In the genomic region with DNA sequence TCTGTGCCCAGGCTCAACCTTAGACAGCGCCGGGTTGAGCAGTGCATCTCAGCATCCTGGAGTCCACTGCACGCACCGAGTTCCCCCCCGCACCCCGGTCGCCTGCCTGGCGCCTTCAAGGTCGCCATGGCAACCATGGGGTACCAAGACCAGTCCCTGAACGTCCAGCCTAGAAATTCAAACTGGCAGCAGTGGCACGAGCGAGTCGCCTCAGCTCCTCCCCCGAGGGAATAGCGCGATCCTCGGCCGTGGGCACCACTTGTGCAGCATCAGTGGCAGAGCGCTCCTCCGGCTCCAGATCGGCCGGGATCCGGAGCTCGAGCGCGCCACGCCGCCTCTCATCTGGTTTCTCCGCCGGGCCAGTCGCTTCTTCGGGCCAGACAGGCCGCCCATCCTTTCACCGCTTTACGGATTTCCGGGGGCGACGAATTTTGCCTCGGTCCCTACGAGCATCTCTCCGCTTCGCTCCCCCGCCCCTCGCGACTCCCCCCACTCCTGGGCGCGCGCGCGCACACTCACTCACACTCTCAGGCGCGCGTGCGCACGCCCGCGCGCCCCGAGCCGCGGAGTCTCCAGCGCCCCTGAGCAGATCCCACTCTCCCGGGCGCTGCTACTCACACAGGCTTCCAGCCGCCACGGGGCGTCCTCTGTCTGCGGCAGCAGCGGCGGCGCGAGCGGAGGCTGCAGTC, we compare ENCODE assay signal across 8 mouse cellular contexts. TPM values are rescaled to one million over a fixed set of nuclear protein-coding genes. Genes with fewer than 3 reads are reported as not detected.
DNase-seq lines count a peak whose midpoint lies in the region; ATAC-seq lines count a peak whose summit lies in the region.

Gene Enox1 (plus strand): TSS at position 542 of the 689 bp plus-strand sequence.

- intact Hi-C loops in heart, postnatal 10 days (cut with DNase I), result no loop called here

- peak within 1 kb of the TSS; percentile 79 for H3K9ac ChIP-seq in forebrain, embryonic 15.5 days (replicated peaks)

- peak; percentile 93 for ATAC-seq in forebrain, embryonic 15.5 days (replicated peaks)
- no peak for ATAC-seq in erythroid progenitor cell, adult 5-6 weeks (replicated peaks; ENCODE audit: low FRiP score, poor library complexity, severe bottlenecking)

- H3K27me3 ChIP-seq in forebrain, embryonic 15.5 days, result no peaks in the 10 kb centered on the region

- H3K27ac ChIP-seq in forebrain, embryonic 15.5 days (replicated peaks), result peak within 1 kb of the TSS; percentile 98

- H3K9me3 ChIP-seq in forebrain, embryonic 15.5 days, result no peaks in the 10 kb centered on the region

- peak within 1 kb of the TSS; percentile 86 for H3K4me2 ChIP-seq in forebrain, embryonic 15.5 days (replicated peaks)

- H3K4me1 ChIP-seq in forebrain, embryonic 15.5 days, result peaks cover 46% of the 10 kb centered on the region

- under 1% methylated on average over 73 of the region's 73 CpGs for WGBS in forebrain, embryonic 15.5 days

- DNase-seq in NIH3T3 (ENCODE audit: low read depth), result peak; percentile 90
- DNase-seq in cerebellum, adult 11 months, result peak; percentile 81
- peak; percentile 65 to 71 for DNase-seq in heart, postnatal 10 days
- peak; percentile 87 to 88 for DNase-seq in layer of hippocampus, postnatal 14 days (ENCODE audit: low spot score in 2 of 2)
- peak; percentile 57 for DNase-seq in lung, postnatal 10 days
- peak; percentile 82 to 83 for DNase-seq in right cerebral cortex, adult 2 months (ENCODE audit: low spot score in 2 of 2)

- H3K4me3 ChIP-seq in forebrain, embryonic 15.5 days, result peak within 1 kb of the TSS; percentile 75

- H3K36me3 ChIP-seq in forebrain, embryonic 15.5 days, result no peaks in the 10 kb centered on the region

RNA-seq across cellular contexts. Expression of gene Enox1, which starts in this region (rescaled TPM):
- 60.4 and 67.5 TPM in 2 replicates for polyA plus RNA-seq in forebrain, embryonic 15.5 days (2015; fragmentation: Nextera tagmentation; extraction: Ambion mirVana)
- total RNA-seq in heart, postnatal 10 days (2021), result 1 to 10 TPM; 2.0 to 2.2 TPM
- 10 to 100 TPM; 60.2 TPM for total RNA-seq in layer of hippocampus, postnatal 14 days (2021)
- not detected in 2 replicates for total RNA-seq in erythroid progenitor cell, adult 5-6 weeks (2015; ENCODE audit: low replicate concordance)
- total RNA-seq in erythroid progenitor cell, adult 5-6 weeks (2017; ENCODE audit: low replicate concordance), result not detected in 2 replicates

Comparison
In these comparisons a context has a peak if more than half of its experiments do, and no peak if none do; other contexts are left out.
1. RNA of gene Enox1 (total RNA-seq): 60.2 TPM in layer of hippocampus, postnatal 14 days; 2.0 to 2.2 TPM in heart, postnatal 10 days and not detected in erythroid progenitor cell, adult 5-6 weeks; every median in the first group is over 10 times any median in the second.
2. Peak in every context shown above with its lines, with median percentiles within 50 percentile points of each other: DNase-seq.